Mouse (Mus musculus) megakaryocyte progenitor cell, adult 5-6 weeks (primary cell): Measurements from ENCODE around the gene Slf1. TPM values are rescaled to one million over a fixed set of nuclear protein-coding genes. Genes with fewer than 3 reads are reported as not detected.

ENCODE experiments used
- ATAC-seq: replicated peaks from 2 replicates; pipeline ENCODE4 v1.8.0; 2016; ENCODE audit warnings: mild to moderate bottlenecking, moderate TSS enrichment, inconsistent platforms; ENCODE audit not compliant: poor library complexity
- total RNA-seq, 2 experiments: library from RNA; stranded (forward) in 1 of 2; stranded (reverse) in 1 of 2; fragments of 157-497, 149-512 nt in 1 of 2; fragments of 200-1000 nt in 1 of 2; gene quantifications; 2 replicates each; pipeline versions ENCODE4 v1.2.3 to v1.2.4; 2015 to 2017

The Slf1 gene
- total RNA-seq, 2 experiments from 2014 or later = 22.8 to 27.6 TPM

- no peak for ATAC-seq
Measured at GRCm38 (mm10) chr13:77002628-77003027, 132.6 kb downstream of the Slf1 start.

Other genes starting within 250 kb of the Slf1 start
- gene 2210408I21Rik, start 67 bp upstream of the Slf1 start, total RNA-seq (2015) = 6.5 and 7.3 TPM in 2 replicates
- gene 2210408I21Rik, start 67 bp upstream of the Slf1 start, total RNA-seq (2017) = 3.4 and 4.7 TPM in 2 replicates